Mouse (Mus musculus): ENCODE data around the gene Ccdc170.

Ccdc170 gene

GRCm38 (mm10) chr10:4530638-4531235 lies 48.4 kb downstream of the Ccdc170 start:
- peaks cover 9% of the 10 kb centered on the region for H3K4me1 ChIP-seq (replicated peaks; ENCODE audit: low read depth, low read length)
- TF ChIP-seq POU5F1 (IDR thresholded peaks at IDR 0.05; ENCODE audit: borderline replicate concordance, low read length) (no peak), CTCF (conservative IDR thresholded peaks at IDR 0.05; ENCODE audit: low read length) (no peak), NANOG (IDR thresholded peaks at IDR 0.05; ENCODE audit: borderline replicate concordance, low read length) (no peak)
- H3K4me3 ChIP-seq (replicated peaks; ENCODE audit: low read length): no peak overlapping the region
- no peaks in the 10 kb centered on the region for H3K27me3 ChIP-seq (ENCODE audit: insufficient read depth, low read length)
- no peaks in the 10 kb centered on the region for H3K9me3 ChIP-seq (ENCODE audit: low read length)
- no peaks in the 10 kb centered on the region for H3K36me3 ChIP-seq (ENCODE audit: insufficient read depth, low read length)

GRCm38 (mm10) chr10:4531933-4532332 lies 49.6 kb downstream of the Ccdc170 start:
- H3K27me3 ChIP-seq (ENCODE audit: insufficient read depth, low read length): no peaks in the 10 kb centered on the region
- H3K4me1 ChIP-seq (replicated peaks; ENCODE audit: low read depth, low read length): peaks cover 9% of the 10 kb centered on the region
- H3K9me3 ChIP-seq (ENCODE audit: low read length): no peaks in the 10 kb centered on the region
- TF ChIP-seq POU5F1 (IDR thresholded peaks at IDR 0.05; ENCODE audit: borderline replicate concordance, low read length): no peak
- no peak for TF ChIP-seq NANOG (IDR thresholded peaks at IDR 0.05; ENCODE audit: borderline replicate concordance, low read length)
- no peak overlapping the region for H3K4me3 ChIP-seq (replicated peaks; ENCODE audit: low read length)
- no peaks in the 10 kb centered on the region for H3K36me3 ChIP-seq (ENCODE audit: insufficient read depth, low read length)

- Histone ChIP-seq H3K4me1 (replicated peaks; ENCODE audit: low read depth, low read length) (peaks cover 9% of the 10 kb centered on the region), H3K27me3 (ENCODE audit: insufficient read depth, low read length) (no peaks in the 10 kb centered on the region), H3K4me3 (replicated peaks; ENCODE audit: low read length) (no peak overlapping the region), H3K36me3 (ENCODE audit: insufficient read depth, low read length) (no peaks in the 10 kb centered on the region), H3K9me3 (ENCODE audit: low read length) (no peaks in the 10 kb centered on the region)
- TF ChIP-seq POU5F1 (IDR thresholded peaks at IDR 0.05; ENCODE audit: borderline replicate concordance, low read length) (no peak), CTCF (conservative IDR thresholded peaks at IDR 0.05; ENCODE audit: low read length) (no peak), NANOG (IDR thresholded peaks at IDR 0.05; ENCODE audit: borderline replicate concordance, low read length) (no peak)
Observed at GRCm38 (mm10) chr10:4532731-4533130, 50.4 kb downstream of the Ccdc170 start.

GRCm38 (mm10) chr10:4533873-4534272 lies 51.6 kb downstream of the Ccdc170 start:
- Histone ChIP-seq H3K4me1 (replicated peaks; ENCODE audit: low read depth, low read length) (peaks cover 4% of the 10 kb centered on the region; the same call in 1 of the 2 replicates), H3K36me3 (ENCODE audit: insufficient read depth, low read length) (no peaks in the 10 kb centered on the region), H3K27me3 (ENCODE audit: insufficient read depth, low read length) (no peaks in the 10 kb centered on the region), H3K4me3 (replicated peaks; ENCODE audit: low read length) (no peak overlapping the region), H3K9me3 (ENCODE audit: low read length) (no peaks in the 10 kb centered on the region)
- no peak for TF ChIP-seq POU5F1 (IDR thresholded peaks at IDR 0.05; ENCODE audit: borderline replicate concordance, low read length)
- TF ChIP-seq CTCF (conservative IDR thresholded peaks at IDR 0.05; ENCODE audit: low read length): no peak
- TF ChIP-seq NANOG (IDR thresholded peaks at IDR 0.05; ENCODE audit: borderline replicate concordance, low read length): no peak

GRCm38 (mm10) chr10:4545550-4545949 lies 63.2 kb downstream of the Ccdc170 start:
- TF ChIP-seq CTCF (conservative IDR thresholded peaks at IDR 0.05; ENCODE audit: low read length): peak; percentile 81
- TF ChIP-seq POU5F1 (IDR thresholded peaks at IDR 0.05; ENCODE audit: borderline replicate concordance, low read length): no peak
- Histone ChIP-seq H3K4me1 (replicated peaks; ENCODE audit: low read depth, low read length) (no peaks in the 10 kb centered on the region), H3K9me3 (ENCODE audit: low read length) (peaks cover 4% of the 10 kb centered on the region; the same call in 1 of the 2 replicates), H3K27me3 (ENCODE audit: insufficient read depth, low read length) (peaks cover 14% of the 10 kb centered on the region), H3K36me3 (ENCODE audit: insufficient read depth, low read length) (no peaks in the 10 kb centered on the region), H3K4me3 (replicated peaks; ENCODE audit: low read length) (no peak overlapping the region)

GRCm38 (mm10) chr10:4553442-4554119 lies 71.3 kb downstream of the Ccdc170 start:
- TF ChIP-seq NANOG (IDR thresholded peaks at IDR 0.05; ENCODE audit: borderline replicate concordance, low read length): no peak
- TF ChIP-seq POU5F1 (IDR thresholded peaks at IDR 0.05; ENCODE audit: borderline replicate concordance, low read length): no peak
- no peak for TF ChIP-seq CTCF (conservative IDR thresholded peaks at IDR 0.05; ENCODE audit: low read length)
- Histone ChIP-seq H3K9me3 (ENCODE audit: low read length) (no peaks in the 10 kb centered on the region), H3K4me3 (replicated peaks; ENCODE audit: low read length) (no peak overlapping the region)

GRCm38 (mm10) chr10:4556842-4557377 lies 74.6 kb downstream of the Ccdc170 start:
- TF ChIP-seq POU5F1 (IDR thresholded peaks at IDR 0.05; ENCODE audit: borderline replicate concordance, low read length) (no peak), NANOG (IDR thresholded peaks at IDR 0.05; ENCODE audit: borderline replicate concordance, low read length) (no peak), CTCF (conservative IDR thresholded peaks at IDR 0.05; ENCODE audit: low read length) (no peak)
- Histone ChIP-seq H3K36me3 (ENCODE audit: insufficient read depth, low read length) (no peaks in the 10 kb centered on the region), H3K27me3 (ENCODE audit: insufficient read depth, low read length) (no peaks in the 10 kb centered on the region), H3K4me1 (replicated peaks; ENCODE audit: low read depth, low read length) (0 out of 2 replicates have a peak, but pooled peaks cover 4% of the 10 kb centered on the region), H3K4me3 (replicated peaks; ENCODE audit: low read length) (no peak overlapping the region), H3K9me3 (ENCODE audit: low read length) (no peaks in the 10 kb centered on the region)

More at GRCm38 (mm10) chr10:4553442-4554119, 71.3 kb downstream of the Ccdc170 start:
- 0 out of 2 replicates have a peak, but pooled peaks cover 4% of the 10 kb centered on the region for H3K4me1 ChIP-seq (replicated peaks; ENCODE audit: low read depth, low read length)
- no peaks in the 10 kb centered on the region for H3K36me3 ChIP-seq (ENCODE audit: insufficient read depth, low read length)
- peaks cover 12% of the 10 kb centered on the region for H3K27me3 ChIP-seq (ENCODE audit: insufficient read depth, low read length)

- no peaks in the 10 kb centered on the region for H3K36me3 ChIP-seq (ENCODE audit: insufficient read depth, low read length)
- no peak overlapping the region for H3K4me3 ChIP-seq (replicated peaks; ENCODE audit: low read length)
- no peaks in the 10 kb centered on the region for H3K9me3 ChIP-seq (ENCODE audit: low read length)
- H3K27me3 ChIP-seq (ENCODE audit: insufficient read depth, low read length): no peaks in the 10 kb centered on the region
- no peak for TF ChIP-seq POU5F1 (IDR thresholded peaks at IDR 0.05; ENCODE audit: borderline replicate concordance, low read length)
- no peak for TF ChIP-seq CTCF (conservative IDR thresholded peaks at IDR 0.05; ENCODE audit: low read length)
- no peak for TF ChIP-seq NANOG (IDR thresholded peaks at IDR 0.05; ENCODE audit: borderline replicate concordance, low read length)
- no peaks in the 10 kb centered on the region for H3K4me1 ChIP-seq (replicated peaks; ENCODE audit: low read depth, low read length)
Observed at GRCm38 (mm10) chr10:4559132-4559531, 76.8 kb downstream of the Ccdc170 start.

All from E14TG2a.4 (cell line).